Mouse (Mus musculus) right cerebral cortex, postnatal 25 days (tissue): ENCODE measurements around the gene Dtx3.
"Not testable (repeated sequence)": the region's sequence is repeated elsewhere in the genome, so short reads cannot be mapped to it uniquely, and the experiment has no call there.

ENCODE experiments used
- DNase-seq: peaks from one replicate; pipeline ENCODE4 v3.0.0; 2022

Dtx3 gene

GRCm38 (mm10) chr10:127164631-127165353, 30.7 kb downstream of the Dtx3 start, which contains the start of gene B4galnt1:
B4galnt1 (plus strand) TSS chr10:127165225.
- peak; percentile 87 for DNase-seq

- DNase-seq, result no peak
These were observed 31.3 kb downstream of the Dtx3 start for GRCm38 (mm10) chr10:127164190-127164589.

GRCm38 (mm10) chr10:127162771-127163261, 32.7 kb downstream of the Dtx3 start:
- not testable (repeated sequence) for DNase-seq

- no peak for DNase-seq
These were observed 34.8 kb downstream of the Dtx3 start for GRCm38 (mm10) chr10:127160728-127161127.

GRCm38 (mm10) chr10:127160081-127160480, 35.4 kb downstream of the Dtx3 start:
- DNase-seq, result no peak

- DNase-seq, result no peak
These were observed 37.1 kb downstream of the Dtx3 start for GRCm38 (mm10) chr10:127158471-127158870.

GRCm38 (mm10) chr10:127156511-127156910, 39.0 kb downstream of the Dtx3 start:
- DNase-seq, result no peak

GRCm38 (mm10) chr10:127156089-127156488, 39.4 kb downstream of the Dtx3 start:
- DNase-seq, result no peak

- no peak for DNase-seq
These were observed 40.9 kb downstream of the Dtx3 start for GRCm38 (mm10) chr10:127154652-127155051.

GRCm38 (mm10) chr10:127154241-127154640, 41.3 kb downstream of the Dtx3 start:
- DNase-seq, result no peak

GRCm38 (mm10) chr10:127153323-127153722, 42.2 kb downstream of the Dtx3 start:
- DNase-seq, result no peak

GRCm38 (mm10) chr10:127152556-127152955, 43.0 kb downstream of the Dtx3 start:
- not testable (repeated sequence) for DNase-seq

GRCm38 (mm10) chr10:127151233-127151632, 44.3 kb downstream of the Dtx3 start:
- not testable (repeated sequence) for DNase-seq

GRCm38 (mm10) chr10:127150471-127150872, 45.1 kb downstream of the Dtx3 start:
- DNase-seq, result no peak

- no peak for DNase-seq
These were observed 48.4 kb downstream of the Dtx3 start for GRCm38 (mm10) chr10:127147135-127147534.

GRCm38 (mm10) chr10:127145303-127145702, 50.2 kb downstream of the Dtx3 start:
- DNase-seq, result no peak

GRCm38 (mm10) chr10:127144536-127144935, 51.0 kb downstream of the Dtx3 start:
- DNase-seq, result no peak

- DNase-seq, result no peak
These were observed 52.3 kb downstream of the Dtx3 start for GRCm38 (mm10) chr10:127143228-127143627.

GRCm38 (mm10) chr10:127141500-127141899, 54.0 kb downstream of the Dtx3 start:
- no peak for DNase-seq

- no peak for DNase-seq
These were observed 54.6 kb downstream of the Dtx3 start for GRCm38 (mm10) chr10:127140971-127141370.
